Mouse (Mus musculus) stomach, postnatal 0 days (tissue): ENCODE results near the gene Ptma.

Source experiments
- CTCF ChIP-seq: IDR thresholded peaks from 2 replicates; pipeline ENCODE4 v1.5.1; 2016; ENCODE audit warnings: antibody characterized with exemption, low read depth, mild to moderate bottlenecking, moderate library complexity
- EP300 ChIP-seq: optimal IDR thresholded peaks from 2 replicates; pipeline ENCODE3; 2016; ENCODE audit warnings: antibody characterized with exemption

- TF ChIP-seq EP300 (no peak), CTCF (no peak)
Observed at GRCm38 (mm10) chr1:86500681-86501080, 25.8 kb upstream of the Ptma start.
